Mouse (Mus musculus): ENCODE results near the gene Spast. TPM values are rescaled to one million over a fixed set of nuclear protein-coding genes. Genes with fewer than 3 reads are reported as not detected.
A peak's percentile ranks its signal among the peaks of the same experiment; 100 is the strongest.

Gene Spast
- total RNA-seq, 1 experiment from 2014 or later, result 64.4 TPM

DNA sequence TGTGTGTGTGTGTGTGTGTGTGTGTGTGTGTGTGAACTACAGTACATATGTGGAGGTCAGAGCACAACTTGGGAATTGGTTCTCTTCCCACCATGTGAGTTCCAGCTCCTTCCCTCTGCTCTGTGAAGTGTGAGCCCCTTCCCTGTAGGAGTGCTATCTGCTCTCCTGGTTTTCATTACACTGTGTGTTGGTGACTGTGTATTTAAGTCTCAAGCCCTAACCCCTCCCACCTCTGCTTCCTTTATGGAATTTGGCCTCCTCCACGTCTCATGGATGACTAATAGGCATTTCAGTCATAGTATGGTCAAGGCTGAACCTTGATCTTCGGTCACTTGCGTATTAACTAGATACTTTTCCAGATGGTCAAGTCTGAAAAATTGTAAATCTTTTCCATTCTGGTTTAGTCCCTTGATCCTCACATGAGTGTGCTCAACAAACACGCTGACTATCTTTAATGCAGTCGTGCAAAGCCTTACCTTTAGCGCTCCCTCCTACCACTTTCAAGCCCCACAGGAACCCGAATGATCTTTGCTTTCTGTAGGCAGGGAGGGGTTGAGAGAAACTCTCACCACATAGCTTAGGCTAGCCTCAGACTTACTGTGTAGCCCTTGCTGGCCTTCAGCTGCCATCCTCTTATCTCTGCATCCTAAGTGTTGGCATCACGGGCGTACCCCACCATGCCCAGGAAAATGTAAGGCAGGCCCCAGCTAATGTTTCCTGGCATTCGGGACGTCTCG lies 63.9 kb downstream of the Spast start:
- ATAC-seq (replicated peaks in 1 of 2; ENCODE audit: insufficient read depth in 1 of 2, low FRiP score in 2 of 2, low TSS enrichment in 1 of 2, low read depth in 1 of 2, poor library complexity in 2 of 2, severe bottlenecking in 2 of 2), result no peak

DNA sequence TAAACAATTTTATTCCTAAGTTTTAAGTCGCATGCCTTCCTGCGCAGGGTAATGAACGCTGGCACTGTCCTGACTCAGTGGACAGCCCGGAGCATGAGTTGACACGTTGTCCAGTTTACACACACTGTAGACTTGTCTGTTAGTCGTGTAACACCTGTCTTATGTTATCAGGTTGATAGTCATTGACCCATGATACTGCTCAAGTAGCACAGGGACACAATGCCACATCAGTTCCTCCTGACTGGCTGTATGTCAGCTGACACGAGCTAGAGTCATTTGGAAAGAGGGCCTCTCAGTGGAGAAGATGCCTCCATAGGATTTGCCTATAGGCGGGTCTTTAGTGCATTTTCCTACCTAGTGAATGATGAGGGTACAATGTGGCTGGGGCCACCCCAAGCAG lies 67.7 kb downstream of the Spast start:
- ATAC-seq (replicated peaks in 1 of 2; ENCODE audit: insufficient read depth in 1 of 2, low FRiP score in 2 of 2, low TSS enrichment in 1 of 2, low read depth in 1 of 2, poor library complexity in 2 of 2, severe bottlenecking in 2 of 2), result no peak

DNA sequence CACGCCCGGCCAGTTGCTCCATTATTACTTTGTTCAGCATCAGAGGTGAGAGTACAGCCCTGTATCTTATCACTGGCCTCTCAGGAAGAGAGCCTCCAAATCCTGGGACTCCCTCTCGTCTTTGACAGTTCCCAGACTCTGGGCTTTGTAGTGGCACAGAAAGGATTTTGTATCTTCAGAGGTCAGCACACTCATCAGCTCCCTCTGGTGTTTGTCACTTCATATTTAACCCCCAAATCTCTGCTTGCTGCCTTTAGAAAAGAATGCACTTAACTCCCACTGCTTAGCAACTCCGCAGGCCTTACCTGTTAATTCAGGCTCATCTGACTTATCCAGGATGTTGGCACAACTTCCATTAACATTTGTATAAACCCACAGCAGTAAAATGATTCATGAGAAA lies 70.9 kb downstream of the Spast start:
- no peak for ATAC-seq (replicated peaks in 1 of 2; ENCODE audit: insufficient read depth in 1 of 2, low FRiP score in 2 of 2, low TSS enrichment in 1 of 2, low read depth in 1 of 2, poor library complexity in 2 of 2, severe bottlenecking in 2 of 2)

DNA sequence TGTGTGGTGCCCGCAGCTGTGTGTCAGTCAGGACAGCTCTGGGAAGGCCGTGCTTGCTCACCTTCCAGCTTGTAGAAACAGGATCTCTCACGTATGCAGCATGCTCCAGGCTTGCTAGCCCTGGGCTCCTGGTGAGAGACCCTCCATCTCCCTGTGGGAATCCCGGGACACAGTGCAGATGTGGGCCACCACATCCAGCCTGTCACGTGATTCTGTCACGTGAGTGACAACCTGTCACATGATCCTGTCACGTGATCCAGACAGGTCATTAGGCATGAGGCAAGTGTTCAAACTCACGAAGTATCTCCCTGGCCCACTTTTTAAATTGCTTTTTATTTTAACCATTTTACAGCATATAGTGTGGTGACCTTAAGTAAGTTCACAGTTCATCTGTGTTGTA lies 74.5 kb downstream of the Spast start:
- ATAC-seq (replicated peaks in 1 of 2; ENCODE audit: insufficient read depth in 1 of 2, low FRiP score in 2 of 2, low TSS enrichment in 1 of 2, low read depth in 1 of 2, poor library complexity in 2 of 2, severe bottlenecking in 2 of 2), result no peak

DNA sequence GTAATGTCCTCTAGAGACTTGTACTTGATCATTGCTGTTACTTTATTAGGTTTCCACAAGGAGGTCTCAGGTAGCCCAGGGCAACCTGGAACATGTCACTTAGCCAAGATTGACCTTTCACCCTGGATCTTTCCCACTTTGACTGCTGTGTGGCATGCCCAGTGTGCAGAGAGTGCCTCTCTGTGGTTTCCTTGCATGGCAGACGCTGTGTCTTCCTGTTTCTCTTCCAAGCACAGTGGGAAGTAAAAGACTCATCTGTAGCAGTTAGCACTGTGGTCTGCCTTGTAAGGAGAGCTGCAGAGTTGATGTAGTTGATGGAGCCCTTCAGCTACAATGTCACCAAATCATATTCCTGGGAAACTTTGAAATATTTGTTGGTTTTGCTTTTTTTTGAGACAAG lies 75.9 kb downstream of the Spast start:
- peak in 1 of 2 experiments; percentile 59; a peak in 2 of 4 replicates for ATAC-seq (replicated peaks in 1 of 2; ENCODE audit: insufficient read depth in 1 of 2, low FRiP score in 2 of 2, low TSS enrichment in 1 of 2, low read depth in 1 of 2, poor library complexity in 2 of 2, severe bottlenecking in 2 of 2)

DNA sequence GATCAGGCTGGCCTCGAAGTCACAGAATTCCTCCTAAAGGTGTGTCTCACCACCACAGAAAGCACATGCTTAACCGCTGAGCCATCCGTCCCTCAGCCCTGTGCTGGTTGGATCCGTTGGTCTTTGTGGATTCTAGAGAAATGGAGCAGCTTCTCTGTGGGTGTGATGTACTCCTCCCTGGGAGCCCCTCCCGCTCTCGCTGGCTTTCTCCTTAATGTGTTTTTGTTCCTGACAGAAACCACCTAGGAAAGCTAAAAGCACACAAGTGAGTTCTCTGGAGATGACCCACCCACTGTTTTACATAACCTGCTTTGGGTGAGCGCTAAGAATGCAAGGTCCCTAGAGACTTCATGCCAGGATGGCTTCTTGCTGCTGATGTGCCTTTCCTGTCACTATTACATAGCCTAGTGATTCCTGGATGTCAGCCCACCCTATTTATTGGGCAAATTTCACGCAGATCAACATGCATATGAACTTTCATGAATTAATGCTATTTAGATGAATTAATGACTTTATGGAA lies 78.1 kb downstream of the Spast start:
- no peak for ATAC-seq (replicated peaks in 1 of 2; ENCODE audit: insufficient read depth in 1 of 2, low FRiP score in 2 of 2, low TSS enrichment in 1 of 2, low read depth in 1 of 2, poor library complexity in 2 of 2, severe bottlenecking in 2 of 2)

DNA sequence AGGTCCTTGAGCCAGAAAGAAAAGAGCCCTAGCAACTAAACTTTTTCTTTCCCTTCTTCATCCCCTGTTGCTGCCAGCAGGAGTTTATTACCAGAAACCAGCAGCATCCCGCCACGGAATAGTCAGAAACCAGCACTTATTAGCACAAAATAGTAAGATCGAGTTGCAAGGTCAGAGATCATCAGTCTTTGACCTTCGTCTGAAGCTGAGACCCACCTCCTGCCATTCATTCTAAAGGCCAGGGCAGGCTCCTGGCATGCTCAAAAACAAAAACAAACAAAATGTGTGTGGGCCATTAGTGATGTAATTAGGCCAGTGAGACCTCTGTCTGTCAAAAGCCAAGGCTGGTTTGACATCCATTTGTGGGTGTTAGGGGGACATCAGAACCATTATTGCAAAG lies 79.4 kb downstream of the Spast start:
- no peak for ATAC-seq (replicated peaks in 1 of 2; ENCODE audit: insufficient read depth in 1 of 2, low FRiP score in 2 of 2, low TSS enrichment in 1 of 2, low read depth in 1 of 2, poor library complexity in 2 of 2, severe bottlenecking in 2 of 2)

DNA sequence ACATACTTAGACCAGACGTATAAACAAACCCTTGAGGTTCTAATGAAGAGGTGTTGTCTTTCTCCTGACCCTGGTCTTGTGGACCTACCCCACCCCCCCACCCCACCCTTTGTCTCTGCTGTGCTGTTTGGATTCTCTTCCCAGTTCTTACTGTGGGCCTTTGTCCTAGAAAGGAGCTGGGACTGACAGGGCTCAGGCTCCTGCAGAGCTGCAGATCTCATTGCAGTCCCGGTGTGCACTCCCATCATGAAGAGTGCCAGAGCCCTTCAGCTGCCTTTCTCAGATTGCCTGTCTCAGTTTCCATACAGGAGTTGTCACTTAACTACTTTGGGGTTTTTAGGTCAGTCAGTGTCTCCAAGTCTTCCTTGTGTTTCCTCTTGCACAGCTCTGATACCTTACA lies 81.9 kb downstream of the Spast start:
- no peak for ATAC-seq (replicated peaks in 1 of 2; ENCODE audit: insufficient read depth in 1 of 2, low FRiP score in 2 of 2, low TSS enrichment in 1 of 2, low read depth in 1 of 2, poor library complexity in 2 of 2, severe bottlenecking in 2 of 2)

DNA sequence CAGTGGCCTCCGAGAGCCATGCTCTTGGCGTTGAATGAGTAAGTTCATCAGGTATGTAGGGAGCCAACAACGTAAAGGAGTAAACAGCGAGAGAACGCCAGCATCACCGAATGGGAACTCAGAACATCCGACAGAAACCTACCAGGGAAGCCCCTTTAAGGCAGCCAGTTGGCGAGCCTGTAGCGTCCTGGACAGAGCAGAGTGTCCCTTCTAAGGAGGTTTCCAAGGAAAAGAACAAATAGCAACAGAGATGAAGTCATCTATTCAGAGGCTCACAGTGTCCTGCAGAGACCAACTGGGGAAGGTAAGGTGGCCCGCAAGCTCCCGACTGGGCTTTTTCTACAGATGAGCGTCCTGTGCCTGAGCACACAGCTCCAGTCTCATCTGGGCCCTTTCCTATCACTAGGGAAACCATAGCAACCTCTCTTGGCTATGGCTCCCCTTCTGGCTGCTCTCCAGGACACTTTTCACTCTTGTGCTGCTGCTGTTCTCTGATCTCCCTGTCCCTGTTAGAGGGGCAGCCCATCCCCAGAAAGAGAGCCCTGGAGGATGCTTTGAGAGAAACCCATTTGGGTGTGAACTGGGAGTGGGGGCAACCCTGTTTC lies 85.7 kb downstream of the Spast start:
- no peak for ATAC-seq (replicated peaks in 1 of 2; ENCODE audit: insufficient read depth in 1 of 2, low FRiP score in 2 of 2, low TSS enrichment in 1 of 2, low read depth in 1 of 2, poor library complexity in 2 of 2, severe bottlenecking in 2 of 2)

DNA sequence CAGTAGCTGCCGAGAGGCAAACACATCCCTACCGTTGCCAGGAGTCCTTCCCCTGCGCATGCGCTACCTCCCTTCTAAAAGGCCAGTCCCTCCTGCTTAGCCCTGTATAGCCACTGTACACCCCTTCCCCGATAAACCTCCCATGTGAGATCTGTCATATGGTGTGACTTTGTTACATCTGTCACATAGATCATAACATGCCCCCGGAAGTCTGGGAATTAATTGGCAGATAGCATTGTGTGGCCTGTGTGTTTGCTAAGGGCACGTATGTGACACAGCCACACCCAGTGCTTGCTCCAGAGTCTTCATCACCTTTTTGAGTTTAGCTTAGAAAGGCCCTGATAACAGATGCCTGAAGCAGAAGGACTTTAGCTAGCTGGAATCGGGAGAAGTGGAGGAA lies 91.3 kb downstream of the Spast start:
- no peak for ATAC-seq (replicated peaks in 1 of 2; ENCODE audit: insufficient read depth in 1 of 2, low FRiP score in 2 of 2, low TSS enrichment in 1 of 2, low read depth in 1 of 2, poor library complexity in 2 of 2, severe bottlenecking in 2 of 2)

DNA sequence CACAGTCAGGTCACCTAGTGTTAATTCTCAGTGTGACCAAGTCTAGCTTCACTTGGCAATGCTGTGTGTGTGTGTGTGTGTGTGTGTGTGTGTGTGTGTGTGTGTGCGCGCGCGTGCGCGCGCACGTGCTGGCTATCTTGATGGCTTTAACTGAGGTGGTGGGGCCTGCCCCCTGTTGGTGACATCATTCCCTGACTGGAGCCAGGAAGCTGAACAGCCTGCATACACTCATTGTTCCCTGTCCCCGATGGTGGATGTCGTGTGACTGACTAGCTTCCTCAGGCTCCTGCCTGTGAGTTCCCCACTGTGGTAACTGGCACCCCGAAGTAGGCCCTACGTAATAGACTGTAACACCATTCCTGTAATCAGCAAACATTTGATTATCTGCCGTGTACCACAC lies 92.7 kb downstream of the Spast start:
- ATAC-seq (replicated peaks in 1 of 2; ENCODE audit: insufficient read depth in 1 of 2, low FRiP score in 2 of 2, low TSS enrichment in 1 of 2, low read depth in 1 of 2, poor library complexity in 2 of 2, severe bottlenecking in 2 of 2), result peak; percentile 22 to 25; a peak in 1 of 4 replicates

DNA sequence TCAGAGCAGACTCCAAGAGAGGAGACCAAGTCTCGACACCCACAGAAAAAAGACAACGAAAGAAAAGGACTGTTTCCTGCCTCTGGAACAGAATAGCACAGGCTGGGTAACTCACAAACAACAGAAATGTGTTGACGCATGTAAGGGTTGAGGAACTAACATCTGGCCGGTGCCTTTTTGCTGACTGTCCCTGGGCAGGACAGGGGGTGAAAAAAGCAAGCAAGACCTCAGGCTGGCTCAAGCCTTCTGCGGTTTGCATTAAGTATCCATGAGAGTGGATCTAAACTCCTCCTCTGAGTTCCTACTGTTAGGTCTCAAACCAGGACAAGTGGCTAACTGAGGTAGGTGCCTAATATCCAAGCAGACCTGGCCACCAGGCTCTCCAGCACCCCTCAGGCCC lies 93.8 kb downstream of the Spast start:
- ATAC-seq (replicated peaks in 1 of 2; ENCODE audit: insufficient read depth in 1 of 2, low FRiP score in 2 of 2, low TSS enrichment in 1 of 2, low read depth in 1 of 2, poor library complexity in 2 of 2, severe bottlenecking in 2 of 2), result no peak

DNA sequence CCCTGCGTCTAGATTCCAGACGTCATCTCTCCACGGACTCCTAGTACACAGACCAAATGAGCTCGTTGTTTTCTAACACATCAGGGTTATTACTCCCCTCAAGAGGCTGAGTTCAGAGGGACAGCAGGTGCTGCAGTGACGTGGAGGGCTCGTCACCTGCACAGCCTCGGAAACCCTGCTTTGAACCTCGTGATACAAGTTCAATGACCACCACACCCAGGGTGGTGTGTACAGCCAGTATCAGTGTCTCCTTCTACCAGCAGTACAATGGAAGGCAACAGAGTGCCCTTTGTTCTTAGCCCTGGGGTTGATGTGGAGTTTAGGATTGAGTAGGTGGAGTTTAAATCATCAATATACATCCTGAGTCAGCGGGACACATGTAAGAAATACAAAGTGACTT lies 99.0 kb downstream of the Spast start:
- ATAC-seq (replicated peaks in 1 of 2; ENCODE audit: insufficient read depth in 1 of 2, low FRiP score in 2 of 2, low TSS enrichment in 1 of 2, low read depth in 1 of 2, poor library complexity in 2 of 2, severe bottlenecking in 2 of 2), result no peak

DNA sequence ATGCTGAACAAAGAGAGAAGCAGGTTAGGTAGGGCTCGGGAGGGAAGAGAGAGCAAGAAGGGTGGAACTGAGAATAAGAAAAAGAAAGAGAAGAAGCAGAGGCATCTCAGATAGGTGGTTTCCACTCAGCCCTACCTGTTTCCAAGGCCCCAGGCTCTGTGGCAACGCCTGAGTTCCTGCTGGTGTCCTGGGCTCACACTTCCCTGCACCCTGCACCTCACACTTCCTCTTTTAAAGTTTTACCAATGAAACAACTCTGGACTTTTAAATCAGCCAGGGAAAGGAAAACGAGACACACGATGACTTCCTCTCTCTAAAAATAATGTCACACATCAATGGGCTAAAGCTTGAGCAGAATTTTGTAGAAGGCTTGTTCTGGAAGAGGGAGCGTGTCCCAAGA lies 101.7 kb downstream of the Spast start:
- peak; percentile 97 to 98 for ATAC-seq (replicated peaks in 1 of 2; ENCODE audit: insufficient read depth in 1 of 2, low FRiP score in 2 of 2, low TSS enrichment in 1 of 2, low read depth in 1 of 2, poor library complexity in 2 of 2, severe bottlenecking in 2 of 2)

Other genes starting within 250 kb of the Spast start
- gene Memo1, start 43.5 kb upstream of the Spast start, total RNA-seq (2017), result 93.2 and 131 TPM in 2 replicates
- gene Dpy30, start 15.0 kb upstream of the Spast start, total RNA-seq (2017), result 120 and 150 TPM in 2 replicates
- 12.9 and 16.6 TPM in 2 replicates for gene Slc30a6, start 56.6 kb downstream of the Spast start, total RNA-seq (2017)
- 1.7 and 3.2 TPM in 2 replicates for gene Nlrc4, start 120.2 kb downstream of the Spast start, total RNA-seq (2017)
- 45.7 and 57.2 TPM in 2 replicates for gene Yipf4, start 150.5 kb downstream of the Spast start, total RNA-seq (2017)
- 174 and 195 TPM in 2 replicates for gene Birc6, start 189.3 kb downstream of the Spast start, total RNA-seq (2017)